Mouse (Mus musculus) intestine, embryonic 16.5 days (tissue): ENCODE results near the gene Cdc7. TPM values are rescaled to one million over a fixed set of nuclear protein-coding genes. Genes with fewer than 3 reads are reported as not detected.

ENCODE experiments used
- ATAC-seq: fragments of 200-750 bp; cut with Nextera tagmentation; 2 replicates; pipeline ENCODE4 v1.8.0; 2017; ENCODE audit warnings: moderate TSS enrichment, moderate library complexity
- H3K27ac ChIP-seq: fragments of 300-500 bp; sonication (generic); 2 replicates; pipeline ENCODE4 v1.5.1; 2014; ENCODE audit warnings: mild to moderate bottlenecking, low read length
- H3K27me3 ChIP-seq: fragments of 300-500 bp; sonication (generic); replicated peaks from 2 replicates; pipeline ENCODE4 v1.6.1; 2014; ENCODE audit warnings: low read length, control low read depth, mixed read lengths; ENCODE audit not compliant: control insufficient read depth, insufficient read depth
- H3K36me3 ChIP-seq: fragments of 300-500 bp; sonication (generic); 2 replicates; pipeline ENCODE4 v1.6.1; 2014; ENCODE audit warnings: low read length, control low read depth; ENCODE audit not compliant: control insufficient read depth, insufficient read depth
- H3K4me1 ChIP-seq: fragments of 300-500 bp; sonication (generic); 2 replicates; pipeline ENCODE4 v1.6.1; 2014; ENCODE audit warnings: low read length, control low read depth, mixed read lengths; ENCODE audit not compliant: control insufficient read depth, insufficient read depth
- H3K4me2 ChIP-seq: fragments of 300-500 bp; sonication (generic); 2 replicates; pipeline ENCODE4 v1.6.1; 2014; ENCODE audit warnings: low read depth, low read length, control low read depth
- H3K4me3 ChIP-seq: fragments of 300-500 bp; sonication (generic); 2 replicates; pipeline ENCODE4 v1.5.1; 2014; ENCODE audit warnings: mild to moderate bottlenecking, low read length
- H3K9ac ChIP-seq: fragments of 300-500 bp; sonication (generic); 2 replicates; pipeline ENCODE4 v1.6.1; 2014; ENCODE audit warnings: low read depth, low read length
- H3K9me3 ChIP-seq: fragments of 300-500 bp; sonication (generic); 2 replicates; pipeline ENCODE4 v1.6.1; 2016; ENCODE audit warnings: low read length, control low read depth; ENCODE audit not compliant: control insufficient read depth
- WGBS: fragments of 180-500 bp; shearing (Covaris S2); extraction: QIAGEN DNeasy Blood & Tissue Kit; methylation state at CpG from one replicate; pipeline ENCODE4 v1.1.7; 2014; 5-methylcytosine and 5-hydroxymethylcytosine counted together
- polyA plus RNA-seq: library from polyadenylated mRNA; unstranded; fragments of >200 nt; fragmentation: Nextera tagmentation; extraction: Ambion mirVana; gene quantifications from 2 replicates; pipeline ENCODE4 v1.2.1, GENCODE M21; 2015

Gene Cdc7
- polyA plus RNA-seq, 1 experiment from 2014 or later: 30.1 TPM

- no peak overlapping the region for H3K4me2 ChIP-seq
- H3K9me3 ChIP-seq: no peaks in the 10 kb centered on the region
- no peak for ATAC-seq
- H3K27ac ChIP-seq: no peak overlapping the region
- H3K4me1 ChIP-seq: peaks cover 13% of the 10 kb centered on the region
- no peaks in the 10 kb centered on the region for H3K27me3 ChIP-seq
- no peak overlapping the region for H3K4me3 ChIP-seq
- H3K9ac ChIP-seq: no peak overlapping the region
- no peaks in the 10 kb centered on the region for H3K36me3 ChIP-seq
- 52% methylated on average over 4 of the region's 4 CpGs for WGBS
Measured at GRCm38 (mm10) chr5:107029801-107030200, 65.7 kb downstream of the Cdc7 start.

DNA sequence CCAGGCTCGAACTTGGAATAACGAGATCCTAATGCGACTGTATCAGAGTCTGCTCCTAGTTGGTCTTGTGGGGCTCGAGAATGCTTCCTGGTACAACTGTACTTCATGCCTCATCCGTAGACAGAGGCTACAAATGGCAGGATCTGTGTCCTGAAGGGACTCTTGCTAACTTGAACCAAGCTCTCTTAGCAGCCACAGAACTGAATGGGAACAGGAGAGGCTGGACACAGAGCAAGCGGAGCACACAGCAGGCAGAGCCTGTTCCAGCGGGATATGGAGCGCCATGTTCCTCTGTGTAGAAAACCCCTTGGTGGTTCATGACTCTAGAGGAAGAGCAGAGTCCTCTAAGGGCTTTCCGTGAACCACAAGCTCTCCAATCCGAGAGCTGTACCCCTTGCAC is 66.7 kb downstream of the Cdc7 start:
- no peaks in the 10 kb centered on the region for H3K27me3 ChIP-seq
- 94% methylated on average over 10 of the region's 10 CpGs for WGBS
- no peaks in the 10 kb centered on the region for H3K9me3 ChIP-seq
- no peaks in the 10 kb centered on the region for H3K36me3 ChIP-seq
- H3K9ac ChIP-seq: no peak overlapping the region
- ATAC-seq: no peak
- H3K4me2 ChIP-seq: no peak overlapping the region
- no peak overlapping the region for H3K27ac ChIP-seq
- H3K4me3 ChIP-seq: no peak overlapping the region
- peaks cover 5% of the 10 kb centered on the region for H3K4me1 ChIP-seq

Other genes with a start within 250 kb of the Cdc7 start
- 0.65 and 0.81 TPM in 2 replicates for gene Hfm1, start 38.0 kb upstream of the Cdc7 start, polyA plus RNA-seq